Mouse (Mus musculus) left cerebral cortex, adult 2 months (tissue): ENCODE results near the gene Olfm1. TPM values are rescaled to one million over a fixed set of nuclear protein-coding genes. Genes with fewer than 3 reads are reported as not detected.
A peak's percentile ranks its signal among the peaks of the same experiment; 100 is the strongest.

Source experiments
- DNase-seq, 2 experiments: peaks; one replicate each; pipeline ENCODE4 v3.0.0; 2021 to 2022; ENCODE audit warnings: low spot score in 2 of 2, mixed read lengths in 1 of 2; ENCODE audit errors: extremely low spot score in 1 of 2
- H3K27ac ChIP-seq: fragments of 200-600 bp; 2 replicates; pipeline ENCODE4 v1.8.1; 2022
- H3K4me3 ChIP-seq: fragments of 200-600 bp; 2 replicates; pipeline ENCODE4 v1.8.1; 2022
- CTCF ChIP-seq: fragments of 200-600 bp; IDR thresholded peaks from 2 replicates; pipeline ENCODE4 v1.8.1; 2022; ENCODE audit warnings: antibody characterized with exemption, mild to moderate bottlenecking, moderate library complexity
- intact Hi-C: fragments of 180-260 bp; cut with DNase I; formaldehyde crosslinking; loops from one replicate; pipeline ENCODE4 v1.15.1; 2025
- total RNA-seq, 2 experiments: library from RNA; stranded (reverse); gene quantifications; 2 replicates each; pipeline ENCODE4 v1.2.3; 2021

The Olfm1 gene
- total RNA-seq, 2 experiments from 2014 or later = 1,521 to 1,595 TPM

DNA sequence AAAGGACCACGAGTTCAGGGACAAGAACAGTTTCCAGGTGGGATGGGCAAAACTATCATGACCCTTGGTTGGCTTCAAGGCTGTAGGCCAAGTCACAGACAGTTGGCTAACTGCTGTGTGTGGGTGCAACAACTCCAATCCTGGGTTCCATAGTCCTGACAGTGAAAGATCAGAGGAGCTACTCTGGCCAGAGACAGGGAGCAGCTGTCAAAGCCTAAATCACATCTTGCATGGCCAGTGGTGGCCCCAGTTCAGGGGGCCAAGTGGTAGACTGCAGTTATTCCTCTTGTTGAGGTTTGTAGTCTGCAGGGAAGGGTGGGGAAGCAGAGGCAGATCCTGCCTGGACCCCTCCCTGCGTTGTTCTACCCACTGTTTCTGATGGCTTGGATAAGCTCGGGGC is 48.1 kb downstream of the Olfm1 start:
- DNase-seq = no peak
- no peak overlapping the region; the same call in 1 of the 2 replicates for H3K27ac ChIP-seq
- no peak overlapping the region for H3K4me3 ChIP-seq
- no peak for TF ChIP-seq CTCF
- intact Hi-C loops = no loop called here

DNA sequence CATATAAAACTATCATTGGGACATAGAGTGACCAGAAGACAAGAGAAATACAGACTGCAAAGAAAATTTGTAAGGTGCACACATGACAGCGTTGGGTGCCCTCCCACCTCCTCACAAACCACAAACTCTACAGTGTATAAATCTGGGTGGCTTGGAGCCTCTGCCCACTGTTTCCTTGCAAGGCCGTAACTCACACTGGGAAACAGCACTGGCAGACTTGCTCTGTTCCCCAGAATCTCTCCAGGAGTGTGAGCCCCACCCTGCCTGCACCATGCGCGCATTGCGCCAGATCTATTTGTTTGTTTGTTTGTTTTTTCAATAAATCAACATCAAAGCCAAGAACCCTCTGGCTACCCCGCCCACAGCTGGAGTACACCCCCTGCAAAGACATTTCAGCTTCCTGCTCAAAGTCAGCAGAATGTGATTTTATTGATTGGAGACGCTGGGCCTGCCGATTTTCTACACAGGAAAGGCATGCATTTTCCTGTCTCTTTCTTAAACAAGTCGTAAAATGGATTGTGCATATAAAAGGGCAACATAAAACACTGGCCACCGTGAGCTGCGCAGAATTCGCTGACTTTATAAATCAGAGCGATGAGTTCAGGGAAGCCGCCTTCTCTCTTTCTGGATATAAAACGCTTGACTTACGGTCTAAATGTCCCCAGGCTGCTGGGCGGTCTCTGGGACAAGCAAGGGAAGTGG is 48.9 kb downstream of the Olfm1 start:
- no peak overlapping the region for H3K27ac ChIP-seq
- intact Hi-C loops = no loop called here
- TF ChIP-seq CTCF = no peak
- no peak overlapping the region for H3K4me3 ChIP-seq
- DNase-seq = no peak

DNA sequence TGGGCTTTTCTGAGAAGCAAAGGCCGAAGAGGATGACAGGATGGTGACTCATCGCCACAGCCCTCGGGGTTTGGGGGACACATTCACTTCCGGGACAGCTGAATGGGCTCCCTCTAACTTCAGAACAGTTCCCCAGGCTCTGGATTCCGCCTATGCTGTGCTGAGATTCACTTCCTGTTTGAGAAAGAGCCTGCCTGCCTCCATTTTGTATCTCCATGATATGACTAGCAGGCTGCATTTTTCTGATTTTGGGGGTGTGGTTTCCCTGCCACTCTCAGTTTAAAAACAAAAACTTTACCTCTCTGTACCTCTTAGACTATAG is 49.4 kb downstream of the Olfm1 start:
- H3K27ac ChIP-seq = no peak overlapping the region
- no peak overlapping the region for H3K4me3 ChIP-seq
- TF ChIP-seq CTCF = no peak
- no peak for DNase-seq
- intact Hi-C loops = no loop called here

DNA sequence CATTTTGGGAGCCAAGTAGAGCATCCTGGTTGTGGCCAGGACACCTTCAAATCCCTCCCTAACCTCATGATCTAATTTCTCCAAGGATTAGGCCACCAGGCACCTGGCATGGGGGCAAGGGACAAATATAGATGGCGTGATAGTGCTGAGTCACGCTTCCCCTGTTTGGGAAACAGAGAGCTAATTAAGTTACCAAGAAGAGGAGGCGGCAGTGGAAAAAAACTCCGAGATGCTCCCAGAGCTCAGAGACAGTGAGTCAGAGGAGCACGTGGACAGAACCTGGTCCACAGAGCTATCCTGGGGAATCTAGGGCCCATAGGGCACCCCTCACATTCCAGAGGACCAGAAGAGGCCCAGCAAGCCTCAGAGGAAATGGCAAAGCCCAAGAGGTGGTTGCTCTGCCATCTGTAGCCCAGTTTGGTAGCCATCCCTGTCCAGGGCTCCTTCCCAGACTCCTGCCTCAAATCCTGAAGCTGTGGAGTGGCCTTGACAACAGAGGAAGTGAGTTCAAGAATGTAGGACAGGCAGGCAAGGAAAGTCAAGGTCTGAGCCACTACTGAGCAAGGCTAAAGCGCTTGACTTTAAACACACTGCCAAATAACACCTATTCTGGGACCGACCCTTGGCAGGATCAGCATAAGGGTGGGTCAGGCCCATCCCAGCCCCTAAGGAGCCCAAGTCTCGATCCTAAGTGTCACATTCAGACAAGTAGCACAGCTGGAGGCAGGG is 52.0 kb downstream of the Olfm1 start:
- H3K27ac ChIP-seq = peak overlapping the region; percentile 74
- intact Hi-C loops = no loop called here
- DNase-seq = peak; percentile 62 to 68
- no peak for TF ChIP-seq CTCF
- no peak overlapping the region for H3K4me3 ChIP-seq

DNA sequence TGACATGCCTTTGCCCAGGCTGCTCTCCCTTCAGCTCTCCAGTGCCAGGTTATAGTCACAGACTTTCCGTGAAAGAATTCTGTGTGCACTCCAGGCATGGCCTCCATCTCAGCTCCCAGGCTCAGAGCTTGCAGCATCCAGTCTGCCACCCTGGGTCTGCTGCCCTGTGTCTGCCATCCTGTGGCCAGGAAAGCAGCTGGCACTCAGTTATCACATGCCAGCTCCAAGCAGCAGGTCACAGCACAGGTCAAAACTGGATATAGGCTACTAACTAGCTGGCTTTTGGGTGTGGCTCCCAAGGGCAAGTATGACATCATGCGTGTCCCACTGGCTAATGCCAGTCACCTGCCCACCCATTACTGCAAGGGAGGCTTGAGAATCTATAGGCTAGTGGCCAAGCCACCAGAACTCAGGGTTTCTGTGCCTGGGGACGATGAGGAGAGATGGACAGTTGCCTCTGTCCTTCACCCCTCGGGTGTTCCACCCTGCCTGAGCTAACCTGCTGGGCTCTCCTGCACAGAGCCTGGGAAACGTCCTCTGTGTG is 53.4 kb downstream of the Olfm1 start:
- no peak for TF ChIP-seq CTCF
- Histone ChIP-seq H3K4me3 (no peak overlapping the region), H3K27ac (no peak overlapping the region; the same call in 1 of the 2 replicates)
- intact Hi-C loops = no loop called here
- no peak for DNase-seq

DNA sequence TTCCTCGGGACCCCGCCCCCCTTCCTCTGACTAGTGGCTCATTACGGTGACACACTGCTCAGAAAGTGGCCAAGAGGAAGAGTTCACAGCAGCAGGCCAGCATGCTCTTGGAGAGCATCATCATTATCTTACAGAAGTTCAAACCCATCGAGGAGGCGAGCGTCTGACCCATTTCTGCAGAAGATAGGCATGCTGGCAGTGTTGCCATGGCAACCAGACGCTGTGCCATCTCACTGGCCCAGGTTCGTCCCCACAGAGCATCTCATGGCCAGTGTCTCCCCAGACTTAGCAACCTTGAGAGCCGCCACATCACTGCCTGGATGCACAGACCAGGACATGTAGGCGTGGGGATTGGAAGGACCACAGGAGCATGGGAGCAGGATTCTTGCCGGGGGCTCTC is 54.3 kb downstream of the Olfm1 start:
- DNase-seq = no peak
- Histone ChIP-seq H3K27ac (no peak overlapping the region), H3K4me3 (no peak overlapping the region)
- intact Hi-C loops = no loop called here
- no peak for TF ChIP-seq CTCF

DNA sequence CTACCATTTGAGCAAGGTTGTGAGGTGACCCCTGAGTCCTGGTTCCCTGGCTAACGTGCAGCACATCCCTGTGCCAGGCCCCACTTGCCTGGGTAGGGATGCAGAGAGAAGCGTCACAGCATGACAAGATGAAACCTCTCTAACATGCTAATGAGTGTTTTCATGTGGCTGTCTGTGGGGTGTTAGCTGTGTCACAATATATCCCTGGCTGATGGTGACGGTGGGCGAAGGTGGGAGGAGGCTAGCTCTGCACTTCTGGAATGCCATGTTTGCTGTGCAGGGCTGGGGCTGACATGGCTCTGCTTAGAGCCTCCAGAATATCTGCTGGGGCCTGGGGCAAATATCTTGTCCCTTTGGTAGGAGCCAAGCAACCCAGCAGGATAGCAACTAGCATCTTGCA is 59.8 kb downstream of the Olfm1 start:
- no peak for DNase-seq
- TF ChIP-seq CTCF = no peak
- Histone ChIP-seq H3K27ac (peak overlapping the region; percentile 64; the same call in 1 of the 2 replicates), H3K4me3 (no peak overlapping the region)
- intact Hi-C loops = no loop called here

DNA sequence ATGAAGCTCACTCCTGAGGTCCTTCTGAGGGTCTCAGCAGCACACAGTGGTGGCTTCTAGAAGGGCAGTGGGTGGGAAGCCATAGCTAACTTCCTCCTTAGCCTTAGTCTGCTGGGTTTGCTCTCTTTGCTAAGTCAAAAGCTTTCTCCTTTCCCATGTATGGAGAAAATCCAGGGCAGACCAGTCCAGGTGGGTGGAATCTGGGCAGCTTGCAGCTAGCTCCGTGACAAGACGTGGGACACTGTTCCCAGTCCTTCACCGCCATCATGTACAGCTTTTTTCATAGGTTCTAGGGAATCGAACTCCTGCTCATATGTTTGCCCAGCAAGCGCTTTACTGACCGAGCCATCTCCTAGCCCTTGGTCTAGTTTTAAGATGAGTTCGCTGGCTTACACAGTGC is 63.2 kb downstream of the Olfm1 start:
- Histone ChIP-seq H3K4me3 (no peak overlapping the region), H3K27ac (peak overlapping the region; percentile 83)
- TF ChIP-seq CTCF = no peak
- no peak for DNase-seq
- intact Hi-C loops = loop anchor here (5.0 kb wide), 1 partner anchor 46 kb away; no protein-coding TSS in a partner anchor

DNA sequence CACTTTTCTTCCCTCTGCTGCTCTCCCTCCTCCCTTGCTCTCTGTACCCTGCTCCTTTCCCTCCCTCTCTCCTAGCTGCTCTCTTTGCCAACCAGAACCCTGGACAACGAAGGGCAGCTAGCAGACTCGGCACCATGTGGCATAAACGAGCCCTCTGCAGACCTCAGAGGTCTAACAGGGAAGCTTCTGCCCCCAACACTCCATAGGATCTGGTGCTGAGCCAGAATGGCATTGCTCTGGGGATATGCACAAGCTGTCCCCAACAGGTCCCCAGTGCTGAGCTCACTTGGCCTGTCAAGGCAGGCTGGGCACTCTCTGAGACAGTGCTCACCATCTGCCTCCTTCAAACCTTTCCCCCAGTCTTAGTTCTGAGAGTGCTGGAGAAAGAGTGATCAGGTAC is 68.6 kb downstream of the Olfm1 start:
- Histone ChIP-seq H3K27ac (0 out of 2 replicates have a peak overlapping the region, but pooled peaks have one; percentile 6), H3K4me3 (no peak overlapping the region)
- no peak for TF ChIP-seq CTCF
- intact Hi-C loops = no loop called here
- DNase-seq = no peak

DNA sequence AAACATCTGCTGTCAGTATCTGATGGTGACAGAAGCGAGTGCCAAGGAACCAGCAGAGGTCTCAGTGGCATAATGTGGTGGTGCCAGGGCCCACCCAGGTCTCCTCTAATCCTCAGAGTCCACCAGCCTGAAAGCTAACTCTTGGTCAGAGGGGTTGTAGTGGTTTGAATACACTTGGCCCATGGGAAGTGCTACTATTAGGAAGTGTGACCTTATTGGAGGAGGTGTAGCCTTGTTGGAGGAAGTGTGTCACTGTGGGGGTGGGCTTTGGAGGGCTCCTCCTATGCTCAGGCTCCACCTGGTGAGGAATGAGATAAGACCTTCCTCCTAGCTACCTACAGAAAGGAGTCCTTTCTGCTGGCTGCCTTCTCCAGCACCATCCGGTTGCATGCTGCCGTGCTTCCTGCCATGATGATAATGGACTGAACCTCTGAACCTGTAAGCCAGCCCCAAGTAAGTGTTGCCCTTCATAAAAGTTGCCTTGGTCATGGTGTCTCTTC is 75.0 kb downstream of the Olfm1 start:
- no peak for TF ChIP-seq CTCF
- Histone ChIP-seq H3K4me3 (no peak overlapping the region), H3K27ac (no peak overlapping the region)
- intact Hi-C loops = no loop called here
- DNase-seq = no peak

DNA sequence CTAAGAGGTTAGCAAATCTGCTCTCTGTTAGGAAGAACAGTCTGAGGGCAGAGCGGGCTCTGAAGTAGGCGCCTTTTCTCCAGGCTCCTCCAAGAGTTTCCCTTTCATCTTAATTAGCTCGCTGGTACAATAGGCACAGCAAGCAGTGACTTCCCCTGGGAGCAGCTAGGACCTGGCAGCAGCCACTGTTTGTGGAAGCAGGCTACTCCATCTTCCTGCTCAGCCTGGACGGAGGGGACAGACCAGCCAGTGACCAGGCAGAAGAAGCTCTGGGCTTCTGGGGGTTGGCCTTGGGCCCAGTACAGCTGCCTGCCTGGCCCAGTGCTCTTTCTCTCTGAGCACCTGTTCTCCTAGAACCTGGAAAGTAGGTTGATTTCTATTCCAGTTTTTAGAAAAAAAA is 77.8 kb downstream of the Olfm1 start:
- DNase-seq = no peak
- no peak for TF ChIP-seq CTCF
- peak overlapping the region; percentile 89 for H3K27ac ChIP-seq

DNA sequence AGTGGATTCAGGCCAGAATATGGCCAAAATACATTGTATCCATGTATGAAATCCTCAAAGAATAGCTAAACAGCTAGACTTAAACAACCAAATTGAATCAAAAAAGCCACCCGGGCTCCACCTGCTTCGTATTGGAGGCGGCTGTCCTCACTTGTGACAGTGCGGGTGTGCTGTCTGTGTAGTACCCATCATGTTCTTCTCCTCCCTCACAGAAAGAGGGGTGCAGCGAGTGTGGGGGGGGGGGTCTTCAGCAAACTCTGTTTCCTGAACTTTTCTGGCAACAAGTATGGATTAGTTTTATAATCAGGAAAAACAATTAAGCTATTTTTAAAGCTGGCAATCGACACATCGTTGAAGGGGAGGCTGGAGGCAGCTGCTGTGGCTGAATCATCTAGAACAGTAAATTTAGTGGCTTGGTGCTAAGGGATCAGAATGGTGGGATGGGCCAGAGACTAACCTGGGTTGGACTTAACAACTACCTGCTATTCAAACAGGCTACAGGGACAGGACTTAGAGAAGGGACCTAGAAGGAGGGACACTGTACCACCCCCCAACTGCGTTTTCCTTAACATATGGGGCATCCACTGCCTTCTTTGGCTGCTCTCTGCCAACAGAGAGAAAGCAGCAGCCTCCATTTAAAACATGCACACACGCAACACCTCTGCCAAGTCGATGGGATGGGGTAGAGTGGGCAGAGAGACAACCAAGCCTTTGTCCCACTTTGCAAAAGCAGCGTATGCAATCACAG is 79.6 kb downstream of the Olfm1 start:
- peak overlapping the region; percentile 89 for H3K27ac ChIP-seq
- TF ChIP-seq CTCF = no peak
- intact Hi-C loops = loop anchor here (1.0 to 5.0 kb wide), 2 partner anchors 32 to 45 kb away; no protein-coding TSS in a partner anchor
- no peak overlapping the region for H3K4me3 ChIP-seq
- DNase-seq = peak; percentile 53 to 57

More for the DNA sequence above, 77.8 kb downstream of the Olfm1 start:
- intact Hi-C loops = loop anchor here (5.0 kb wide), 1 partner anchor 43 kb away; no protein-coding TSS in a partner anchor
- H3K4me3 ChIP-seq = no peak overlapping the region
